Mouse (Mus musculus) liver, embryonic 14.5 days (tissue): Measurements from ENCODE around the gene Ppa1. TPM values are rescaled to one million over a fixed set of nuclear protein-coding genes. Genes with fewer than 3 reads are reported as not detected.

Experiments used
- ATAC-seq: fragments of 200-750 bp; cut with Nextera tagmentation; 2 replicates; pipeline ENCODE4 v1.8.0; 2017; ENCODE audit warnings: moderate number of reproducible peaks, mild to moderate bottlenecking, moderate library complexity; ENCODE audit not compliant: insufficient read depth
- DNase-seq, 3 experiments: peaks; one replicate each; pipeline ENCODE4 v3.0.0-alpha.2; 2012 to 2013; ENCODE audit warnings: low read depth in 3 of 3, low spot score in 3 of 3
- H3K27ac ChIP-seq: fragments of 300-500 bp; sonication (generic); 2 replicates; pipeline ENCODE4 v1.5.1; 2014; ENCODE audit warnings: moderate library complexity, mild to moderate bottlenecking, control low read depth, inconsistent platforms
- H3K27me3 ChIP-seq: fragments of 300-500 bp; sonication (generic); 2 replicates; pipeline ENCODE4 v1.6.1; 2014; ENCODE audit warnings: mild to moderate bottlenecking, low read length, moderate library complexity; ENCODE audit not compliant: control insufficient read depth, insufficient read depth
- H3K36me3 ChIP-seq: fragments of 300-500 bp; sonication (generic); replicated peaks from 2 replicates; pipeline ENCODE4 v1.6.1; 2014; ENCODE audit warnings: low read depth; ENCODE audit not compliant: control insufficient read depth, insufficient read depth
- H3K4me1 ChIP-seq, 2 experiments: fragments of 200-500 bp in 1 of 2; fragments of 300-500 bp in 1 of 2; sonication (generic) in 1 of 2; replicated peaks; 2 replicates each; pipeline ENCODE4 v1.6.1; 2012 to 2014; ENCODE audit warnings: antibody characterized with exemption in 1 of 2, inconsistent platforms in 1 of 2, low read length in 1 of 2; ENCODE audit not compliant: control insufficient read depth in 2 of 2, insufficient read depth in 2 of 2
- H3K4me2 ChIP-seq: fragments of 300-500 bp; sonication (generic); 2 replicates; pipeline ENCODE4 v1.6.1; 2014; ENCODE audit warnings: low read depth, mild to moderate bottlenecking, control low read depth, moderate library complexity
- H3K4me3 ChIP-seq, 2 experiments: fragments of 200-500 bp in 1 of 2; fragments of 300-500 bp in 1 of 2; sonication (generic) in 1 of 2; 2 replicates each; pipeline ENCODE4 v1.5.1; 2012 to 2014; ENCODE audit warnings: low read depth in 2 of 2, low read length in 2 of 2, mild to moderate bottlenecking in 2 of 2, control low read depth in 1 of 2, inconsistent platforms in 1 of 2, moderate library complexity in 1 of 2; ENCODE audit not compliant: insufficient read depth in 1 of 2
- H3K9ac ChIP-seq: fragments of 300-500 bp; sonication (generic); replicated peaks from 2 replicates; pipeline ENCODE4 v1.6.1; 2014; ENCODE audit warnings: mild to moderate bottlenecking, control low read depth, moderate library complexity
- H3K9me3 ChIP-seq: fragments of 300-500 bp; sonication (generic); 2 replicates; pipeline ENCODE4 v1.6.1; 2016; ENCODE audit warnings: low read length, mixed read lengths; ENCODE audit not compliant: control insufficient read depth
- CTCF ChIP-seq: IDR thresholded peaks from 2 replicates; pipeline ENCODE4 v1.5.1; 2016; ENCODE audit warnings: antibody characterized with exemption, low read depth, control low read depth
- EP300 ChIP-seq: IDR thresholded peaks from 2 replicates; pipeline ENCODE4 v1.6.1; 2016; ENCODE audit warnings: antibody characterized with exemption, low read depth
- WGBS: fragments of 180-500 bp; shearing (Covaris S2); extraction: QIAGEN DNeasy Blood & Tissue Kit; methylation state at CpG from one replicate; pipeline ENCODE4 v1.1.7; 2014; ENCODE audit not compliant: insufficient replicate concordance; 5-methylcytosine and 5-hydroxymethylcytosine counted together
- polyA plus RNA-seq, 2 experiments: library from polyadenylated mRNA; depleted of rRNA in 1 of 2; stranded (reverse) in 1 of 2; unstranded in 1 of 2; fragments of >200 nt; fragmentation: Nextera tagmentation in 1 of 2; extraction: Ambion mirVana in 1 of 2; gene quantifications; 2 replicates each; pipeline versions ENCODE4 v1.2.1 to v1.2.3; 2012 to 2014

The Ppa1 gene
- polyA plus RNA-seq, 2 experiments: 51.8 to 98.1 TPM

GRCm38 (mm10) chr10:61694870-61695670 lies 46.7 kb downstream of the Ppa1 start, which contains the start of gene Tysnd1:
Gene Tysnd1 (plus strand): TSS chr10:61695514.
- TF ChIP-seq CTCF (peak; percentile 48), EP300 (no peak)
- DNase-seq (peak; percentile 92 to 95 (median 95)), ATAC-seq (peak; percentile 95)
- peaks cover 3 to 7% of the 10 kb centered on the region in 2 experiments; a peak in 2 of 4 replicates for H3K4me1 ChIP-seq
- peak within 1 kb of the TSS; percentile 64 for H3K9ac ChIP-seq
- peak within 1 kb of the TSS; percentile 47 for H3K27ac ChIP-seq
- no peaks in the 10 kb centered on the region for H3K9me3 ChIP-seq
- 1% methylated on average over 42 of the region's 42 CpGs for WGBS
- peak within 1 kb of the TSS; percentile 98 for H3K4me2 ChIP-seq
- peaks cover 26% of the 10 kb centered on the region for H3K36me3 ChIP-seq
- peak within 1 kb of the TSS; percentile 68 to 87 for H3K4me3 ChIP-seq
- H3K27me3 ChIP-seq: no peaks in the 10 kb centered on the region

- Histone ChIP-seq H3K9ac (peak overlapping the region; percentile 64), H3K27ac (peak overlapping the region; percentile 47), H3K27me3 (no peaks in the 10 kb centered on the region), H3K4me1 (peaks cover 3 to 7% of the 10 kb centered on the region in 2 experiments; a peak in 2 of 4 replicates), H3K4me2 (peak overlapping the region; percentile 98), H3K9me3 (no peaks in the 10 kb centered on the region), H3K36me3 (peaks cover 17% of the 10 kb centered on the region), H3K4me3 (peak overlapping the region; percentile 68 to 87)
- DNase-seq (no peak), ATAC-seq (peak; percentile 50)
- TF ChIP-seq CTCF (no peak), EP300 (no peak)
- under 1% methylated on average over 101 of the region's 111 CpGs for WGBS
Observed at GRCm38 (mm10) chr10:61695703-61696559, 47.6 kb downstream of the Ppa1 start.

GRCm38 (mm10) chr10:61696560-61696823 lies 48.1 kb downstream of the Ppa1 start:
- ATAC-seq: no peak
- H3K4me1 ChIP-seq: peaks cover 3 to 7% of the 10 kb centered on the region in 2 experiments; a peak in 2 of 4 replicates
- H3K4me3 ChIP-seq: peak overlapping the region; percentile 68 to 87
- no peaks in the 10 kb centered on the region for H3K27me3 ChIP-seq
- H3K27ac ChIP-seq: no peak overlapping the region
- no peaks in the 10 kb centered on the region for H3K9me3 ChIP-seq
- peaks cover 12% of the 10 kb centered on the region for H3K36me3 ChIP-seq
- H3K9ac ChIP-seq: peak overlapping the region; percentile 64
- TF ChIP-seq EP300 (no peak), CTCF (no peak)
- DNase-seq: no peak
- 5% methylated on average over 19 of the region's 19 CpGs for WGBS
- H3K4me2 ChIP-seq: peak overlapping the region; percentile 98

- no peak overlapping the region for H3K27ac ChIP-seq
- H3K4me3 ChIP-seq: peak overlapping the region; percentile 68 to 87
- peaks cover 3 to 7% of the 10 kb centered on the region in 2 experiments; a peak in 2 of 4 replicates for H3K4me1 ChIP-seq
- TF ChIP-seq CTCF: no peak
- 70% methylated on average over 2 of the region's 2 CpGs for WGBS
- ATAC-seq (no peak), DNase-seq (no peak)
- H3K36me3 ChIP-seq: peaks cover 8% of the 10 kb centered on the region
- H3K4me2 ChIP-seq: peak overlapping the region; percentile 98
- no peaks in the 10 kb centered on the region for H3K27me3 ChIP-seq
- H3K9ac ChIP-seq: no peak overlapping the region; the same call in 1 of the 2 replicates
- no peaks in the 10 kb centered on the region for H3K9me3 ChIP-seq
Observed at GRCm38 (mm10) chr10:61697028-61697427, 48.7 kb downstream of the Ppa1 start.

- Histone ChIP-seq H3K4me2 (no peak overlapping the region), H3K27me3 (no peaks in the 10 kb centered on the region), H3K36me3 (peaks cover 4% of the 10 kb centered on the region; the same call in 1 of the 2 replicates), H3K4me1 (no peaks in the 10 kb centered on the region), H3K9ac (no peak overlapping the region), H3K27ac (no peak overlapping the region), H3K4me3 (no peak overlapping the region), H3K9me3 (no peaks in the 10 kb centered on the region)
- 66% methylated on average over 4 of the region's 4 CpGs for WGBS
- ATAC-seq (no peak), DNase-seq (no peak)
- TF ChIP-seq EP300 (no peak), CTCF (no peak)
Observed at GRCm38 (mm10) chr10:61704663-61705062, 56.3 kb downstream of the Ppa1 start.
